Mouse (Mus musculus): ENCODE measurements around the gene Slc17a2.

The Slc17a2 gene

DNA sequence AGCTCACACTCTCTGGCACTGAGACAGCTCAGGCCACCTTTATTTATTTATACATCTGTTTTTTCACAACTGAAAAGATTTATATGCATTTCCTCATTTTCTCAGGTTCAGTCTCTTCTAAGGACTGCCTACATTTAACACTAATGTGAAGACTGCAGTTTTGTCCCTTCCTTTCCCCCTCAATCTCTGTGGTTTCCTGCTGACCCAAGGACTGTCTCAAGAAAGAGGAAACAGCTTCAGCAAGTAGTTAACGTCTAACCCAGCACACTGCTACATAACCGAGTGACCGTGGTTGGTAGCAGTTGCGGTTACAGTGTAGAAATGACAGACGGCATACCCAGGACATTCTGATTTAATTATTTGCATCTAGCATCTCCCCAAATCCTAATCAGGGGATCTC, 7.4 kb upstream of the Slc17a2 start:
- DNase-seq: no peak

DNA sequence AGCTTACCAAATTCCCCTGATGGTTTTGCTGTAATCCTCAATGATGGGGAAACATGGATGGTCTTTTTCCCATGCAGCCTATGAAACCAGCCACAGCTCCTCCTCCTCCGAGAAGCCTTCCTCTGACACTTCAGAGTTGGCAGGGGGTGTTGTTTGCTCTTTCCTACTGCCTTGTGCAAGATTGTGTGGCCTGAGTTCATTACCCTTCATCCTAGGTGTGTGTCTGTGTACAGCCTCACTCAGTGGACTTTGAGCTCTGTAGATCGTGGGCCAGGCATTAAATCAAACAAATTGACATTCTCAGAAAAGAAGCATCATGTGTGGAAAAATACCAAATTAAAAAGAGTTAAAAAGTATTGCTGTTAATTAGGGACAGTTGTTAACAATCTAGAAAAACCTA, 2.3 kb upstream of the Slc17a2 start:
- no peak for DNase-seq

DNA sequence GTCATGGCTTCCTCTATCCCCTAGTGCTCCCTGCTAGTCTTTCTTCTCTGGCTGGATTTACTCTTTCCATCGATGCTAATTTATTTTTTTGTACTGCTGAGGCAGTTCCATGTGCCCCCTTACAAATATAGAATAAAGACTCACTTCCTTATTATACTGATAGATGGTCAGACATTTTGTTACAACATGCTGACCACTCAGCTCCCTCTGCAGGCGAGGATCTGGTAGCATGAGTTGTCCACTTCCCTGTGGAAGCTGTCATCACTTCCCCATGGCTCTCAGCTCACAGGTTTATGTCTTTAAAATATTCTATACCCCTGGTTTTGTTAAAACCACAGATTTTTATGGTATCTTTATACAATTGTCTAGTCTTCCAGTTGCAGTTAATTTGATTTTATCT, 9.4 kb downstream of the Slc17a2 start:
- no peak for DNase-seq

DNA sequence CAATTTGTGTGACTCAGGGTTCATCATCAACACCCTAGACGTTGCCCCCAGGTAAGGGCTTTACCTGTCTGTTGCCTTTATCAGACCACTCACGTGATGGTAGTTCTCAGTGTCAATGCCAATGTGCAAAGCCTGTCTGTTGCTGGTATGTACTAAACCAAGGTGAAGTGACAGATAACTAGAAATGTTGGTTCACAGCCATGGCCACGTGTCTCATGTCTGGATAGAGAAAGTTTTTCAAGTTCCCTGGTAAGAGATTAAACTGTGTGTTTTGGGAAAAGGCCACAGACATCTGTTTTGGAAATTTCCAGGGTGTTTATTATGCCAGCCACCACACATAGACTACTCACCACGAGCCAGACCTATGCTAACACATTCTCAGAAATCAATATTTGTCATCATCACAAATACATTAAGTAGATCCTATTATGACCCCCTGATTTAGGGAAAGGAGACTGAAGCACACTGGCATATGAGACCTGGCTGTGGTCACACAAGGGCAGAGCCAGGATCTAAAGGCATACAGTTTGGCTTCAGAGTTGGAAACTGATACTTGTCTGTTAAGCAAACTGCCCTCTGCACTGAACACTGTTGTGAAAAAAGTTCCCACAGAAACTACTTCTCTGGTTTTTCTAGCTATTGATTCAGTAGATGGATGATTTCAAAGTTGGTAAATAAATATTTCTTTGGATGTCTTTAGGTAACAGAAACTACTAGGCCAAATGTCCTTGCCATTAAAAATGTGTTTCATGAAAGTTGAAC, 13.6 kb downstream of the Slc17a2 start:
- DNase-seq: no peak

DNA sequence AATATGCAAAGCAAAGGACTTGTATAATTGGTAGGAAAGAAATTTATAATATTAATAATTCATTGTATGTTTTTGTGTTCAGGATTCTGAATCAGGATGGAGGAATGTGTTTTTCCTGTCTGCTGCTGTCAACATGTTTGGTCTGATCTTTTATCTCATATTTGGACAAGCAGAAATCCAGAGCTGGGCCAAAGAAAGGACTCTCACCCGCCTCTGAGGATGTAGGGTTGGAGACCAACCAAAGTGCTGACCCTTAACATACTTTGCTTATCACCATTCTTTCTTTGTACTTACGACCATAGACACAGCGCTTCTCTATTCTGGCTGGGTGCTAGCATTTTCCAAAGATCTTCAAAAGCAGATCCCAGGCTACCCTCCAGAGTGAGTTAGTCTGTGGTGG, 15.4 kb downstream of the Slc17a2 start:
- DNase-seq: no peak

DNA sequence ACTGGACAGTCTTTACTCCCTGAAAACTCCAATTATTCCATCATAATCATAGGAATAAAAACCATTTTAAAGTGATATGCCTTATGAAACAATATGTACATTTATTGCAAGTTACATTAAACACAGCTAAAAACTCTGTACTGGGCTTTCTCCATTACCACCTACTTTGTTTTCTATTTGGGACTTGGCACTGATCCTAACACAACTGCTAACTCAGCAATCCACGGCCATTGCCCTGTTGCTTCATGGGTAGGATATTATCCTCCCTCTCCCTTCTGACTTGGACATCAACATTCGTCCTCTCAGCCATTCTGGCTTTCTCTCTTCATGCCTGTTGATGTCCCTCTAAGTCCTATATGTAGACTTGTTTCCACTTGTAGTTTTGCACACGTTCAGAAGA, 19.8 kb downstream of the Slc17a2 start:
- DNase-seq: no peak

DNA sequence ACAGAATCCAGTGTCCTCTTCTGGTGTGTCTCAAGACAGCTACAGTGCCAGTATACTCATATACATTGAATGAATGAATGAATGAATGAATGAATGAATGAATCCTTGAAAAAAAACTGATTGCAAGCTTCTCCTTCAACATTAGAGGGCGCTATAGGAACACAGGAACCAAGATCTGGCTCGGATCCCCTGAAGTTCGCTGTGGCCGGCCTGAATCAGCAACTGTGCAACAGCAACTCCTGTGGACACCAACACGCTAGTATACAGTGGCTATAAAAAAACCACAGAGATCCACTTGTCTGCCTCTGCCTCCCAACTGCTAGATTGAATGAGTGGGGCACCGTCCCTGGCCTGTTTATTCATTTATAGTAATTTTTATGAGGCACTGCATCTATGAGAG, 26.3 kb downstream of the Slc17a2 start:
- peak; percentile 40 for DNase-seq

DNA sequence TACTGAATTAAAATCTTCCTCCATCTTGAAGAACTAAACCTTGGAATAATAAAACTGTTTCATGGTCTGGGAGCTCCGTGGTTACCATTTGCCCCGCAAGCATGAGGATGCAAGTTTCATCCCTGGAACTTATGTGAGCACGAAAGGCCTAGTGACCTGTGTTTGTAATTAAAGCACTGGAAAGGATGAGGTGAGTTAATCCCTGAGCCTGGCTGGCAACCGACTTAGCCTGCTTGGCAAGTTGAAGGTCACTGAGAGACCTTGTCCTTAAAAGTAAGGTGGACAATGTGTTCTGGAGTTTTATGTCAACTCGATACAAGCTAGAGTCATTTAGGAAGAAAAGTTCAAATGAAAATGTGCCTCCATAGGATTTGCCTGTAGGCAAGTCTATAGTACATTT, 28.0 kb downstream of the Slc17a2 start:
- DNase-seq: no peak

DNA sequence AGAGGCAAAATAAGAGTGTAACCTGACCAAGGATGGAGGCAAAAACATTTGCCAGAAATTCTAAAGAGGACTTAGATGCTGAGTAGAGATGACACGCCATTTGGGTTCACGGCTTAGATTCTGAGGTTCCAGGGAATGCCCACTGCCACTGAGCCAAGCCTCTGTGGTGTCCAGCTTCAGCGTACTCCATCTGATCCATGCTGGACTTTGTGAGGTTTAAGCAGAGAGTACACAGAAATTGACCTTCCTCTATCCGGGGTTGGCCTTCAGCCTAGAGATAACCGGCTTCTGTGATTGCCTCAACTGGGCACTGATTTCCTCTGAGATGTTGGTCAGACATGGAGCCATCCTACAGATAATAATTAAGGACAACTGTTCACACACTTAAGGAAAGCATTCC, 29.8 kb downstream of the Slc17a2 start:
- DNase-seq: no peak

DNA sequence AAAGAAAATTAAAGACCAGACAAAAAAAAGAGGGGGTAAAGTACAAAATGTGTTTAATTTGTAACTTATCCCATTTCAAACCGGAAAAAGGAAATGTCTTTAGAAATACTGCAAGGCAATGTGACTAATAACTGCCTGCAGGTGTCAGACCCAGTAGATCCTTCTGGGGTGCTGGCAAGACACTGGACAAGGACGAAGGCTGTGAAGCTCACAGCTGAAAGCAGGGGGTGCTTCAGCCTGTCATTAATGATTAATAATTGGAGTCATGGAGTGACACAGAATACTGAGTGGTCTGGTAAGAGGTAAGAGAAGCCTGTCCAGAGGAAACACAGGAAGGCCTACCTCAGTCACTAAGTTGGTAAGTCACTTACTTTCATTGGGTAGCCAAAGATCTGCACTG, 32.5 kb downstream of the Slc17a2 start, which contains the start of gene Slc17a3:
Slc17a3 (plus strand) TSS at position 127 of the 400 bp plus-strand sequence.
- DNase-seq: peak; percentile 59

DNA sequence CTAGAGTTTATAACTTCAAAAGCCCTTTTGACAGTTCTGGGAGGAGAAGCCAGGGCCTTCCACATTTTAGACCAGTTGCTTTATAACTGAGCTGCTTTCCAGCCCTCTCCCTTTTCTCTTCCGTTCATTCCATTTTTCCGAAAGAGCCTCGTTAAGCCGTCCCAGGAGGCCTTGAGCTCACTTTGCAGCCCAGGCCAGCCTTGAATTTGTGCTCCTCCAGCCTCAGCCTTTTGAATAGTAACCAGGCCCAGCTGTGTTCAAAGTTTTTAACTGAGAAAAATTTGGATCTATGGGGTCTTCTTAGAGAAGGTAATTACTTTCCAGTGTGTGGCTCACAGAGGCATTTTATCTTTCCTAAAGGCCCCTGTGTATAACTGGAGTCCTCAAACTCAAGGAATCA, 39.1 kb downstream of the Slc17a2 start:
- DNase-seq: no peak

DNA sequence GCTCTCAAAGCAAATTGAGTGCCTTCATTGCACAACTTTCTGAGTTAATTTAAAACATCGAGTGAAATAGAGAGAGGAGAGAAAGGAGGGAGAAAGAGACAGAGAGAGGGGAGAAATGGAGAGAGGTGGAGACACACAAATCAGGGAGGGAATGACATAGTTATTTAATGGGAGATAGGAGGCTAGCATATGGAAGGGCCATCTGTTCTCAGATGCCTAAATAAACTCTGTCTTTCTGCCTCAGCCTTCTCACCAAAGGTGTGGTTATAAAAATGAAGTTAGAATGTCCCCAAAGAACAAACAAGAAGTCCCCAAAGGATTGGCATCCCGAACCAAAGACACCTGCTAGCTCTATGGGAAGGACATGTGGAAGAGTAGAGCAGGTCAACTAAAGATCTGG, 42.5 kb downstream of the Slc17a2 start:
- DNase-seq: no peak

DNA sequence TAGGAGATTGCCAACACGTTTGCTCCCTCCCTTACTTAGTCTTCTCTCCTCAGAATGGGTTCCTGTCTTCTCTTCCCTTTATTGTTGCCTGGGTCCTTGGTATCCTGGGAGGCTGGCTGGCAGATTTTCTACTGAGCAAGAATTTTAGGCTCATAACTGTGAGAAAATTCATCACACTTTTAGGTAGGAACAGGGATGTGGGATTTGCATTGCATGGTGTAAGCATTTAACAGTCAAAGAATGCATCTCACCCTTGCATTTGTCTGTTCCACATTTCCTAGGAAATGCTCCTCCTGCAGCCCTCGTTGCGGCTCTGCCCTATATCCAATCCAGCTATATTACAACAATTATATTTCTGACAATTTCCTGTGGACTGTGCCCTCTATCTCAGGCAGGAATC, 49.6 kb downstream of the Slc17a2 start:
- DNase-seq: no peak

DNA sequence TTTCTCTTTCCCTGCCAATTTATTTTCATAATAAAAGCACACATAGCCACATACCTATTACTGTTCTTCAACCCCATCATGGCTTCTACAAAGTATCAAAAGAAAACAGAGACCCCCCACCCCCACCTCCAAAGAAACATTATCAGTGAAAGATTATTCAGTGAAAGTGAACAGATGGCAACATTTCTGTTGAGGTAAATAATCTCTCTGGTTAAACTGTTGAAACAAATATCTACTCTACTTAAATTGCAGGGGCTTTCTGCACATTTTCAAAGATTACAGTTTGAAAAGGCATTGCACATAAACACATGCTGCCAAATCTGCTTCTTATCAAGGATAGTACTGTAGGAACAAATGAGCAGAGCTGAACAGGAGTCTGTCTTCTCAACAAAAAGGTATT, 55.0 kb downstream of the Slc17a2 start:
- DNase-seq: no peak

DNA sequence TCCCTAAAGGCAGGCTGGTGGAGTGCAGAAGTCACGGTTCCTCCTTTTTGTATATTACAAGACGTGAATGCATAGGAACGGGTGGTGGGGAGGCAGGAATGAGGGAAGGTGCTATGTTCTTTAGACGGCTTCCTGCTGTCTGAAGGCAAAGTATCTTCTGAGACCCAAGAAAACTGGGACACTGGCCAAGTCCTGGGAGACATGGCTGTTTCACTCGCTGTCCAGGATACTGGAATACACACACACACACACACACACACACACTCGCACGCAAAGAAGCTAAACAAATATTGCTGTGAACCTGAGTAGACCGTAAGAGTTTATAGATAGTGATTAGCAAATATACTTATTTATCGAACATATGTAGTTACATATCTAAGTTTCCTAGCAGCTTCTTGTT, 57.9 kb downstream of the Slc17a2 start:
- no peak for DNase-seq

DNA sequence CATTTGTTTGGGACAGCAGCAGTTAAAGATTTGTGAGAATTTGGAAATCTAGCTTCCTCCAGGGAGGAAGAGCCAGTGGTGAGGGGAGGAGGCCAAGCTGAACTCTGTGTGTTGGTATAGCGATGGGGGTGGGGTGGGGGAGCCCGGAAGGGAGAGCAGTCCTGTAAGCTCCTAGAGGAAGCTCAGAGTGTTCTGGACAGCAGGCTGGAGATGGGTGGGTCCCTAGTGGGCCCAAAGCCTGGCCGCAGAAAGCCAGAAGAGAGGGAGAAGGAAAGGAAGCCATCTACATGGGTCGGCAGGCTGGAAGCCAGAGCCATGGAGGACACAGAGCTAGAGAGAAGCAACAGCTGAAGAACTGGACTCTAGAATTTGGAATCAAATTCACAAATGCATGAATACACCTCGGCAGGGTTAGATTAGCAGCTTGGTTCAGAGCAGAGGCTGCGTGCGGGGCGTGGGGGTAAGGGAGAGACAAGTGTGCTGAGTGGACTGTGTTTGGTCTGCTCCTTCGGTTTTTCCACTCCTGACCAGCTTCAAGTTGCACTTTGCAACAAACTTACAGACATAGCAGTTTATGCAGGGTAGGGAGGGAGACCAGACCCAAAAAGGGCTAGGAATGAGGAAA, 59.4 kb downstream of the Slc17a2 start:
- peak; percentile 39 for DNase-seq

DNA sequence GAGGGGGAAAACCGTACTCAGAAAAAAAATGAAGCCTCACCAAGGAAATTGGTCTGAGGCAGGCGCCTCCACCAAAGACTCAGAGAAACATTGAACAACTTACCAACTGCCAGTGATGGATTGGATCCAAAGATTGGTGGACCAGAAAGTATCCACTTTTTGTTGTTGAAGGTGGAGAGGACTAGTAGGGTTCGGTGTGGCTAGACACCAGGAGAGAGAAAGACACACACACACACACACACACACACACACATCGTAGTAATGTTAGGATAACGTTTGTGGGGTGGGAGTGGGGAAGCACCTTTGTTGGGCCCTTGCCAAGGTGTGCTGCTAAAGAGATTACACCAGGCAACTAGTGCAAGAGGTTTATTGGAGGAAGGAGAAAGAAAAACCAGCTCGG, 60.2 kb downstream of the Slc17a2 start:
- peak; percentile 52 for DNase-seq

DNA sequence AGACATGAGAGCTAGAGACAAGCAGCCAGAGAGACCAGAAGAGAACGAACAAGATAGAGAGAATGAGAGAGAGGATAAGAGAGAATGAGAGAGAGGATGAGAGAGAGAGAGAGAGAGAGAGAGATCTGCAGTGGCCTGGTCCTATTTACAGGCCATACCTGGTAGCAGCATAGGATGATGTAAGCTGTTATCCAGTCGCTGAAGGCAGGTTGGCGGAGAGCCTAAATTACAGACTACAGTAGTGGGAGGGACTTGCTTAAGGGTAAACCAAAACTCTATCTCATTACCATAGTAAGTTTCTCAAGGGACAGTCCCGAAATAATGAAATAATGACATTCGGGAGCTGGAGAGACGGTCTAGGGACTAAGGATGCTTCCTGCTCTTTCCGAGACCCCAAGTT, 60.6 kb downstream of the Slc17a2 start, which contains the start of gene Slc17a1:
Slc17a1 (plus strand) TSS at position 346 of the 400 bp plus-strand sequence.
- peak; percentile 35 for DNase-seq

DNA sequence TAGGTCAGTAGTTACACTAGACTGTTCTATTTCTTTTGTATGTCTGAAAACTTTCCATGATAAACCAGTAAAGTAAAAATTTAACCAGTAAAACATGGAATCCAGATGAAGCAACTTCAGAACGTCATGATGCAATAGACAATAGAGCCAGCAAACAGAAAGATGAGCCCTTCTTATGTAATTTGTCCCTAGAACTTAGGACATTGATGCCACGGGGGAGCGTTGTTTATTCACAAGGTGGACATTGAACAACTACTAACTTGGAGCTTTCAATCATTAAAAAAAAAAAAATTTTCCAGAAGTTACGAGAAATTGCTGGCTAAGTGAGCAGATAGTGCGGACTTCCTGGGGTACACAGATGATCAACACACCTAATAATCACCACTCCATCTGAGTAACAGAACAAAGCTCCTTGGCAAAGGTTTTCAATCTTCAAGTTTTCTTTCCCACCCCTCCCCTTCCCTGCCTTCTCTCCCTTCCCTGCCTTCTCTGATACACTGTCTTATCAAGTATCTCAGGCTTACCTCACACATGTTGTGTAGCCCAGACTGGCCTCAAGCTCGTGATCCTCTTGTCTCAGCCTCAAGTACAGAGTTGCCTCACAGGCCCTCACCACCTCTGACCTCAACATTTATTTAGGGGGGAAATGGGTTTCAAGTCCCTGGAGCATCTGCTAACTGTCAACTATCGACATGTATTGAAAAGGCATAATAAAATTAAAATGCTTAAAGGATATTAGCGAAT, 62.2 kb downstream of the Slc17a2 start:
- DNase-seq: peak; percentile 34

DNA sequence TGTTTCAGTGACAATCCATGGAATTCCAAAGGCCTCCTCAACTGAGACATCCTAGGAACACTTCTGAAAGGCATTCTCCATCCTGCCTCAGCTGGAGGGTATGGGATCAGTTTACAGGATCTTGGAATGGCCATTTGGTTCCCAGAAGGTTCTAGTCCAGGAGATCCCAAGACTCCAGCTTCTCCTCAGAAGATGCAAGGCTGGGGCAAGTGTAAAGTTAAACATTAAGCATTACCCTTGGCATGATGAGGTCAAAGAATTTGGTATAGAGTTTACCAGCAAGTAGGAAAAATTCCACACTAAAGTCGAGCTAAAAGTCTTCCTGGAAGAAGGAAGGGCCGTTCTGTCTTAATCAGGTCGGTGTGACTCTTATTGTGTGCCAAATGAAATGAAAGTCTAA, 63.2 kb downstream of the Slc17a2 start:
- peak; percentile 50 for DNase-seq

DNA sequence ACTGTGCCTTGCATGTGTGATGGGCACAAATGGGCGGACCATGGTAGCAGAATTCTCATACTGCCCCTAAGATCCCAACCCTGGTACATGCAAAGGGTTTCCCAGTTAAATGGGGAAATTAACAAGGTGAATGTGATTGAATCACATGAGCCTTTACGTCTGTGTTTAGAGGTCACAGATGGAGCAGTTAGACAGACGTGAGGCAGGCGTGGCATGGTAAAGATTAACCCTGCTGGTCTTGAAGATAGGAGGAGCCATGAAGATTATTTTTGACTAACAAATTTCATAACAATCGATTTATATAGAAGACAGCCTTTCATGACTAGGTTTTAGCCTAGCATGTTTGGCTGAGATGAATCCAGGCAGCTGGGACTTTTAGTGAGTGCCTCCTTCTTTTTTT, 66.3 kb downstream of the Slc17a2 start:
- DNase-seq: peak; percentile 19
